Mouse (Mus musculus): ENCODE data around the gene Spint1. TPM values are rescaled to one million over a fixed set of nuclear protein-coding genes. Genes with fewer than 3 reads are reported as not detected.

Spint1 gene
- 78.6 and 95.9 TPM in 2 replicates for polyA plus RNA-seq (2015; fragmentation: Nextera tagmentation; extraction: Ambion mirVana)

DNA sequence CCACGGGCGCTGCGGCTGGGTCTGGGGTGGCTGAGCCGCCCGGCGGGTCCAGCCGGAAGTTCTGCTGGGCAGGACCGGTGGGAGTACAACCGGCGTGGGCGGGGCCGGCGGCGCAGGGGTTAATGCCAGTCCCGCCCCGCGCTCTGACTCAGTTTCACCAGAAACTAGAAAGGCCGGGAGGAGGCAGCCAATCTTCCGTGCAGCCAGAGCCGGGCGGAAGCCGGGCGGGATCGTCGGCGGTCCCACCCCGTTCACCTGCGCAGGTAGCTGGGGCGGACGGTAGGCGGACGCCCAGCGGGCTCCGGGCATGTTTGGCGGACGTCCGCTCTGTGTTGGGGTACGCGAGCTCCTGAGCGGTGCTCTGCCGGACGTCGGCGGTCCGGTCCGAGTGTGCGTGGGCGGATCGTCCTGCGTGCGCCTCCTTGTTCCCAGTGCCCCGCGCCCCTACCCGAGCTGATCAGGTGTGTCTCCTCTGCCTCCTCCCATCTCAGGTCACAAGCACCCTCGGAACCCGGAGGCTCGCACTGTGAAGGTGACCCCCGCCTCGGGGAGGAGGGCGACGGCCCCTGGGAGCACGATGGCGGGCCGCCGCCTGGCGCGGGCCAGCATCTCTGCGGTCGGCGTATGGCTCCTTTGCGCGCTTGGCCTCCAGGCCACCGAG lies at the start of gene Spint1:
TSS of gene Spint1 (plus strand) at position 153 of the 661 bp plus-strand sequence.
- under 1% methylated on average over 73 of the region's 73 CpGs for WGBS
- peak; percentile 84 for ATAC-seq (ENCODE audit: insufficient read depth, low FRiP score)
- no peaks in the 10 kb centered on the region for H3K36me3 ChIP-seq (ENCODE audit: control insufficient read depth, insufficient read depth, low read length)
- no peaks in the 10 kb centered on the region for H3K9me3 ChIP-seq (replicated peaks; ENCODE audit: control insufficient read depth, low read length)
- H3K4me3 ChIP-seq (replicated peaks; ENCODE audit: low read length): peak within 1 kb of the TSS; percentile 60
- H3K9ac ChIP-seq (ENCODE audit: low read length): peak within 1 kb of the TSS; percentile 78
- H3K27me3 ChIP-seq (ENCODE audit: control insufficient read depth, insufficient read depth, low read length): peaks cover 31% of the 10 kb centered on the region
- peak within 1 kb of the TSS; percentile 65 for H3K4me2 ChIP-seq (ENCODE audit: low read depth, low read length)
- no peaks in the 10 kb centered on the region; the same call in 1 of the 2 replicates for H3K4me1 ChIP-seq (ENCODE audit: control insufficient read depth, insufficient read depth, low read length)
- H3K27ac ChIP-seq (ENCODE audit: low read length): peak within 1 kb of the TSS; percentile 88

DNA sequence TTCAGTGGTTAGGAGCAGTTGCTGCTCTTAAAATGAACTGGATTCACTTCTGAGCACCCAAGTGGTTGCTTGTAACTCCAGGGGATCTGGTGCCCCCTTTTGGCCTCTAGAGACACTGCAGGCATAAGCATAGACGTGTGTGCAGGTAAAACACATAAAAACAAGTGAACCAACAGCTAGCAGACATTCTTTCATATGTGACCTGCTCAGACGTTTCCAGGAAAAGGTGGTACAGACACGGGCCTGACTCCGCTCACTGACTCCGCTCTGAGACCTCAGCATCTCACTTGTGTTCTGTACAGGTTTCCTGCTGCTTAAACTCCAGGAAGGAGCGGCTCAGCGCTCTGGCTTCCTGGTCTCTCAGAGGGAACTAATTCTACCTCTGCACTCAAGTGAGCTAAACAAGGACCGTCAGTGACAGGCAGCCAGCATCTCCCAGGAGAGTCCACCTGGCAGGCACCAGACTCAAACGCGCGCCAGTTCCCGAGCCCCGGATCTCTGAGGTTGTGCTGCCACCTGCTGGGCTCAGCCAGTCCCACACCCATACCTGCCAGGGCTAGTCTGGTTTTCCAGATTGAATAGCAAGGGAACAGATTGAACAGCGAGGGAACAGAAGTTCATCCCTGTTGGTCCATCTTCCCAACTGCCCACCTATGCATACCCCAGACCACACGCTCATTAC lies 48.0 kb upstream of the Spint1 start:
- Histone ChIP-seq H3K9ac (ENCODE audit: low read length) (0 out of 2 replicates have a peak overlapping the region, but pooled peaks have one; percentile 36), H3K27ac (ENCODE audit: low read length) (no peak overlapping the region), H3K4me2 (ENCODE audit: low read depth, low read length) (peak overlapping the region; percentile 67), H3K4me3 (replicated peaks; ENCODE audit: low read length) (peak overlapping the region; percentile 41), H3K36me3 (ENCODE audit: control insufficient read depth, insufficient read depth, low read length) (no peaks in the 10 kb centered on the region), H3K27me3 (ENCODE audit: control insufficient read depth, insufficient read depth, low read length) (no peaks in the 10 kb centered on the region), H3K4me1 (ENCODE audit: control insufficient read depth, insufficient read depth, low read length) (0 out of 2 replicates have a peak, but pooled peaks cover 3% of the 10 kb centered on the region), H3K9me3 (replicated peaks; ENCODE audit: control insufficient read depth, low read length) (no peaks in the 10 kb centered on the region)
- peak; percentile 87 for ATAC-seq (ENCODE audit: insufficient read depth, low FRiP score)
- 7% methylated on average over 15 of the region's 15 CpGs for WGBS

DNA sequence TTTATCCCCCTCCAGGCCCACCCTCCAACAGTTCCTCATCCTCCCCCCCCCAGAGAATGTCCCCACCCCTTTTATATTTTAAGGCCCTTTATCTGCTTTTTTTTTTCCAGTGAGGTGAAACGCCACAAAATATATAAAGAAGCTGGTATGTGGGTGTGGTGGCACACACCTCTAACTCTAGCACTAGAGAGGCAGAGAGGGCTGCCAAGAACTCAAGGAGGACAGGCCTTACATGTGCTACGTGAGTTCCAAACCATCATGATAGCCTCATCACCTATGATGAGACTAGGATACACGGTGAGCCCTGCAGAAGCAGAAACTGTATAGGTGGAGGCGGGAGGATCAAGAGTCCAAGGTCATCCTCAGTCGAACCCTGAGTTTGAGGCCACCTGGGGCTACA lies 46.2 kb upstream of the Spint1 start:
- no peak overlapping the region for H3K9ac ChIP-seq (ENCODE audit: low read length)
- ATAC-seq (ENCODE audit: insufficient read depth, low FRiP score): no peak
- 0 out of 2 replicates have a peak, but pooled peaks cover 3% of the 10 kb centered on the region for H3K4me1 ChIP-seq (ENCODE audit: control insufficient read depth, insufficient read depth, low read length)
- H3K9me3 ChIP-seq (replicated peaks; ENCODE audit: control insufficient read depth, low read length): no peaks in the 10 kb centered on the region
- H3K4me2 ChIP-seq (ENCODE audit: low read depth, low read length): no peak overlapping the region
- H3K36me3 ChIP-seq (ENCODE audit: control insufficient read depth, insufficient read depth, low read length): no peaks in the 10 kb centered on the region
- no peaks in the 10 kb centered on the region for H3K27me3 ChIP-seq (ENCODE audit: control insufficient read depth, insufficient read depth, low read length)
- no peak overlapping the region for H3K27ac ChIP-seq (ENCODE audit: low read length)
- WGBS: 75% methylated on average over 5 of the region's 5 CpGs
- H3K4me3 ChIP-seq (replicated peaks; ENCODE audit: low read length): no peak overlapping the region

DNA sequence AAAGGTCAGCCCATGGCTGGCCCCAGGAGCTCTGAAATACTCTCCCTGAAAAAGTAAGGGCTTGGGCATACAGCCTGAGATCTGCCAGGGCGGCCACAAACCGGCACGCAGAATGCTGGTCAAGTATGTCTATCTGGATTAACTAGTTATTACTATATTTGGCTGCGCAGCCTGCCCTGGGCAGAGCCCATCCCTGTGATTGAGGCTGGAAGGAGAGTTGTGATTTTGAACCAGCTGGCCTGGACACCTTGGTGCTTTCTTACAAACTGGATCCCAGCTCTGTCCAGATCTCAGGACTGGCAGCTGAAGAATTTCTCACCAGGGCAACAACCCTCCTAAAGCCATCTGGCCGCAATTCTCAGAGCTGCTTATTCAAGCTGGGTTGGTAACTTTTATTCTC lies 43.0 kb upstream of the Spint1 start:
- Histone ChIP-seq H3K9ac (ENCODE audit: low read length) (no peak overlapping the region), H3K27me3 (ENCODE audit: control insufficient read depth, insufficient read depth, low read length) (no peaks in the 10 kb centered on the region), H3K9me3 (replicated peaks; ENCODE audit: control insufficient read depth, low read length) (no peaks in the 10 kb centered on the region), H3K4me1 (ENCODE audit: control insufficient read depth, insufficient read depth, low read length) (0 out of 2 replicates have a peak, but pooled peaks cover 2% of the 10 kb centered on the region), H3K4me3 (replicated peaks; ENCODE audit: low read length) (no peak overlapping the region), H3K27ac (ENCODE audit: low read length) (peak overlapping the region; percentile 38), H3K36me3 (ENCODE audit: control insufficient read depth, insufficient read depth, low read length) (no peaks in the 10 kb centered on the region), H3K4me2 (ENCODE audit: low read depth, low read length) (no peak overlapping the region)
- ATAC-seq (ENCODE audit: insufficient read depth, low FRiP score): no peak
- 85% methylated on average over 5 of the region's 5 CpGs for WGBS

DNA sequence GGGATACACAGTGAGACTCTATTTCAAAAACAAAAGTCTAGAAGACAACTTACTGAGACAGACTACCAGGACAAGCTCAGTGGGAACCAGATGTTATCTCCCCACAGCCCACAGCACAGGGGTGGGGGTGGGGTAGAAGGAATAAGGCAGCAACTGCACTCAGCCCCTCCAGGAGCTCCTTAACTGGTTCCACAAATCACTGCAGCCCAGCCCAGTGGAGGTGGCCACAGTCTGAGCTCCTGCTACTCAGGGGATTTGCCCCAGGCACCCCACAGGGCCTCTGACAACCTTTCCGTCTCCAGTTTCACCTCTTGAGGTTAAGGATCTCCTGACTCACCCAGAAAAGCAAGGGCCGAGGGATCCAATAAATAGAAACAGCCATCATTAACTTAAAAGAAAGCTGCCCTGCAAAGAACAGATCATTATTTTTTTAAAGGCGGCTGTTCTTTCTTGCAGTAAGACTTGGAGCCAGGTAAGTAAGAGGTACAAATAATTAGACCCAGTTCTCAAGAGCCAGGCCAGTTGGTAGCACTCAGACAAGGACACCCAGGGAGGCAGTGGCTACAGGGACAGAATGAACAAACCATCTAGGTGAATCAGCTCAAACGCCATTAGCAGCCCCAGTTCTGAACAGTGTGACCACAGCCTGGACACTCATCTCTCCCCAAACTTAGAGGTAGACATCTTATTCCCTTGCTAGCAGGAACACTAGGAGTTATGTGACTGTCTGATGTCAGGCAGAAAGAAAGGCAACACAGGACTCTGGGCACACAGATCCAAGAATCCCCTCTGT lies 40.6 kb upstream of the Spint1 start:
- no peak for ATAC-seq (ENCODE audit: insufficient read depth, low FRiP score)
- Histone ChIP-seq H3K9ac (ENCODE audit: low read length) (no peak overlapping the region), H3K27me3 (ENCODE audit: control insufficient read depth, insufficient read depth, low read length) (no peaks in the 10 kb centered on the region), H3K4me3 (replicated peaks; ENCODE audit: low read length) (no peak overlapping the region), H3K9me3 (replicated peaks; ENCODE audit: control insufficient read depth, low read length) (no peaks in the 10 kb centered on the region), H3K4me2 (ENCODE audit: low read depth, low read length) (no peak overlapping the region), H3K36me3 (ENCODE audit: control insufficient read depth, insufficient read depth, low read length) (no peaks in the 10 kb centered on the region), H3K4me1 (ENCODE audit: control insufficient read depth, insufficient read depth, low read length) (no peaks in the 10 kb centered on the region), H3K27ac (ENCODE audit: low read length) (no peak overlapping the region)
- WGBS: 46% methylated on average over 4 of the region's 4 CpGs

- H3K4me2 ChIP-seq (ENCODE audit: low read depth, low read length): no peak overlapping the region
- H3K9ac ChIP-seq (ENCODE audit: low read length): no peak overlapping the region
- 61% methylated on average over 1 of the region's 1 CpGs for WGBS
- H3K36me3 ChIP-seq (ENCODE audit: control insufficient read depth, insufficient read depth, low read length): no peaks in the 10 kb centered on the region
- H3K4me3 ChIP-seq (replicated peaks; ENCODE audit: low read length): no peak overlapping the region
- no peak for ATAC-seq (ENCODE audit: insufficient read depth, low FRiP score)
- no peaks in the 10 kb centered on the region for H3K9me3 ChIP-seq (replicated peaks; ENCODE audit: control insufficient read depth, low read length)
- no peak overlapping the region for H3K27ac ChIP-seq (ENCODE audit: low read length)
- H3K27me3 ChIP-seq (ENCODE audit: control insufficient read depth, insufficient read depth, low read length): no peaks in the 10 kb centered on the region
- H3K4me1 ChIP-seq (ENCODE audit: control insufficient read depth, insufficient read depth, low read length): peaks cover under 1% of the 10 kb centered on the region; the same call in 1 of the 2 replicates
Measured at GRCm38 (mm10) chr2:119197493-119197892, 39.7 kb upstream of the Spint1 start.

- ATAC-seq (ENCODE audit: insufficient read depth, low FRiP score): no peak
- WGBS: 31% methylated on average over 1 of the region's 1 CpGs
- Histone ChIP-seq H3K4me3 (replicated peaks; ENCODE audit: low read length) (no peak overlapping the region), H3K36me3 (ENCODE audit: control insufficient read depth, insufficient read depth, low read length) (no peaks in the 10 kb centered on the region), H3K4me1 (ENCODE audit: control insufficient read depth, insufficient read depth, low read length) (peaks cover 6% of the 10 kb centered on the region), H3K9ac (ENCODE audit: low read length) (no peak overlapping the region; the same call in 1 of the 2 replicates), H3K4me2 (ENCODE audit: low read depth, low read length) (no peak overlapping the region), H3K27me3 (ENCODE audit: control insufficient read depth, insufficient read depth, low read length) (no peaks in the 10 kb centered on the region), H3K27ac (ENCODE audit: low read length) (no peak overlapping the region), H3K9me3 (replicated peaks; ENCODE audit: control insufficient read depth, low read length) (no peaks in the 10 kb centered on the region)
Measured at GRCm38 (mm10) chr2:119198049-119198448, 39.1 kb upstream of the Spint1 start.

- Histone ChIP-seq H3K27ac (ENCODE audit: low read length) (no peak overlapping the region), H3K4me2 (ENCODE audit: low read depth, low read length) (no peak overlapping the region), H3K36me3 (ENCODE audit: control insufficient read depth, insufficient read depth, low read length) (no peaks in the 10 kb centered on the region), H3K9ac (ENCODE audit: low read length) (no peak overlapping the region), H3K4me1 (ENCODE audit: control insufficient read depth, insufficient read depth, low read length) (peaks cover 8% of the 10 kb centered on the region), H3K4me3 (replicated peaks; ENCODE audit: low read length) (no peak overlapping the region), H3K27me3 (ENCODE audit: control insufficient read depth, insufficient read depth, low read length) (no peaks in the 10 kb centered on the region), H3K9me3 (replicated peaks; ENCODE audit: control insufficient read depth, low read length) (no peaks in the 10 kb centered on the region)
- WGBS: 62% methylated on average over 3 of the region's 3 CpGs
- no peak for ATAC-seq (ENCODE audit: insufficient read depth, low FRiP score)
Measured at GRCm38 (mm10) chr2:119198934-119199333, 38.2 kb upstream of the Spint1 start.
